Mouse (Mus musculus) spleen, adult 2 months (tissue): Measurements from ENCODE around the gene Hpd.

Source experiments
- CTCF ChIP-seq: fragments of 200-500 bp; IDR thresholded peaks from 2 replicates; pipeline ENCODE4 v1.5.1; 2011; ENCODE audit warnings: mild to moderate bottlenecking, inconsistent platforms; ENCODE audit not compliant: insufficient read depth, insufficient read length, insufficient replicate concordance; ENCODE audit errors: extremely low read depth
- POLR2A ChIP-seq: fragments of 200-500 bp; IDR thresholded peaks from 2 replicates; pipeline ENCODE4 v1.6.1; 2011; ENCODE audit warnings: low read depth, low read length, inconsistent platforms

DNA sequence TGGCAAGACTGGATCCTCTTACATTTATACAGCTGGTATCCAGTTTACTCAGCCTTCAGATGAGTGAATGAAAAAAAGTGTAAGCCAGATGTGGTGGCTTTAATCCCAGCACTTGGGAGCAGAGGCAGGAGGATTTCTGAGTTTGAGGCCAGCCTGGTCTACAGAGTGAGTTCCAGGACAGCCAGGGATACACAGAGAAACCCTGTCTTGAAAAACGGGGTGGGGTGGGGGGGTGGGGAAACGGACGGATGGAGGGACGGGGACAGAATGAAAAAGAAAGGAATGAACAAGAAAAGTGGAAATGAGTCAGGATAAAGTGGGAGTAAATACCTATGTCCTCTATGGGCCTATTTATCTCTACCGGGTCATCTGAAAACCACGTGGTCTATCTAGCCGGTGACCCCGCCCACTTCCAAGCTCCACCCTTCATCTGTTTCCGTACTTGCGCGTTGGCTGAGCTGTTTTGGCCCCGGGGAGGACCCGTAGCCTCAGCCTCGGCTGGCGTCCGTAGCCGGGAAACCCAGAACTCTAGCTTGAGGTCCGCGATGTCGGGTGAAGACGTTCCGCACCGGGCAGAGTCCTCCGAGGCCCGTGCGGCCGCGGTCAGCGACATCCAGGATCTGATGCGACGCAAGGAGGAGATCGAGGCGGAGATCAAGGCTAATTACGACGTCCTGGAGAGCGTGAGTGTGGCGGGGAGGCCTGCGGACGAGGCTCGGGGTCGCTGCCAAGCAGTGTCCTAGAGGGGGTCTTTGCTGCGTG, 45.4 kb upstream of the Hpd start:
- TF ChIP-seq CTCF (no peak), POLR2A (0 out of 2 replicates have a peak, but pooled peaks have one; percentile 4)
